Mouse (Mus musculus) kidney, embryonic 14.5 days (tissue): ENCODE results near the gene Stx6. TPM values are rescaled to one million over a fixed set of nuclear protein-coding genes. Genes with fewer than 3 reads are reported as not detected.

Experiments used
- ATAC-seq: fragments of 200-750 bp; cut with Nextera tagmentation; 2 replicates; pipeline ENCODE4 v1.8.0; 2017; ENCODE audit warnings: moderate number of reproducible peaks, mild to moderate bottlenecking, moderate TSS enrichment, moderate library complexity; ENCODE audit not compliant: low FRiP score, low TSS enrichment
- H3K27ac ChIP-seq: fragments of 300-500 bp; sonication (generic); 2 replicates; pipeline ENCODE4 v1.5.1; 2014; ENCODE audit warnings: low read depth, mild to moderate bottlenecking, low read length, moderate library complexity, mixed read lengths
- H3K27me3 ChIP-seq: fragments of 300-500 bp; sonication (generic); 2 replicates; pipeline ENCODE4 v1.6.1; 2014; ENCODE audit warnings: mild to moderate bottlenecking, low read length; ENCODE audit not compliant: control insufficient read depth, insufficient read depth
- H3K36me3 ChIP-seq: fragments of 300-500 bp; sonication (generic); 2 replicates; pipeline ENCODE4 v1.6.1; 2014; ENCODE audit warnings: low read length, mixed read lengths; ENCODE audit not compliant: control insufficient read depth, insufficient read depth
- H3K4me1 ChIP-seq: fragments of 300-500 bp; sonication (generic); 2 replicates; pipeline ENCODE4 v1.6.1; 2014; ENCODE audit warnings: low read length, mixed read lengths; ENCODE audit not compliant: control insufficient read depth, insufficient read depth
- H3K4me2 ChIP-seq: fragments of 300-500 bp; sonication (generic); replicated peaks from 2 replicates; pipeline ENCODE4 v1.6.1; 2014; ENCODE audit warnings: low read depth, mild to moderate bottlenecking, low read length
- H3K4me3 ChIP-seq: fragments of 300-500 bp; sonication (generic); 2 replicates; pipeline ENCODE4 v1.5.1; 2014; ENCODE audit warnings: mild to moderate bottlenecking, low read length
- H3K9ac ChIP-seq: fragments of 300-500 bp; sonication (generic); 2 replicates; pipeline ENCODE4 v1.6.1; 2014; ENCODE audit warnings: low read depth, mild to moderate bottlenecking, low read length, moderate library complexity
- H3K9me3 ChIP-seq: fragments of 300-500 bp; sonication (generic); 2 replicates; pipeline ENCODE4 v1.6.1; 2016; ENCODE audit warnings: low read length; ENCODE audit not compliant: control insufficient read depth
- WGBS: fragments of 180-500 bp; shearing (Covaris S2); extraction: QIAGEN DNeasy Blood & Tissue Kit; methylation state at CpG from one replicate; pipeline ENCODE4 v1.1.7; 2014; 5-methylcytosine and 5-hydroxymethylcytosine counted together
- polyA plus RNA-seq: library from polyadenylated mRNA; unstranded; fragments of >200 nt; fragmentation: Nextera tagmentation; extraction: Ambion mirVana; gene quantifications from 2 replicates; pipeline ENCODE4 v1.2.1, GENCODE M21; 2014

The Stx6 gene
- polyA plus RNA-seq, 1 experiment from 2014 or later, result 86.8 TPM

DNA sequence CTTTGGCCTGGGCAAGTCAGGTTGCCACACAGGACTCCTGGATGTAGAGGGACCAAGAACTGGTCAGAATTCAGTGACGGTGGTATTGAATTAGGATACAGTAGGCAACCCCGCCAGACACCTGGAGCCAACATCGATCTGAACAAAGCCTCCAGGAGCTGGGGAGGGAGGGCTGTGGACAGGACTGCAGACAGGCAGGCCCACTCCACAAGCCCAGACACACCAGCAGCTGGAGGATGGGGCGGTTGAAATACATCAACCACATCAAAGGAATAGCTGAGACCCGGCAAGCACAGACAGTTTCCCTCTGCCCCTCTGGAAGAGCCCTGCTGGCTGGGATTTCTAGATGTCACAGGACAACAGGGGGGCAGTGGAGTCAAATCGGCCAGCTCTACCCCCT lies 58.3 kb downstream of the Stx6 start:
- Histone ChIP-seq H3K9ac (no peak overlapping the region), H3K9me3 (no peaks in the 10 kb centered on the region), H3K4me2 (no peak overlapping the region), H3K27me3 (no peaks in the 10 kb centered on the region), H3K27ac (no peak overlapping the region), H3K36me3 (peaks cover 2% of the 10 kb centered on the region; the same call in 1 of the 2 replicates), H3K4me3 (no peak overlapping the region), H3K4me1 (peaks cover 41% of the 10 kb centered on the region)
- ATAC-seq, result no peak
- 66% methylated on average over 6 of the region's 6 CpGs for WGBS

DNA sequence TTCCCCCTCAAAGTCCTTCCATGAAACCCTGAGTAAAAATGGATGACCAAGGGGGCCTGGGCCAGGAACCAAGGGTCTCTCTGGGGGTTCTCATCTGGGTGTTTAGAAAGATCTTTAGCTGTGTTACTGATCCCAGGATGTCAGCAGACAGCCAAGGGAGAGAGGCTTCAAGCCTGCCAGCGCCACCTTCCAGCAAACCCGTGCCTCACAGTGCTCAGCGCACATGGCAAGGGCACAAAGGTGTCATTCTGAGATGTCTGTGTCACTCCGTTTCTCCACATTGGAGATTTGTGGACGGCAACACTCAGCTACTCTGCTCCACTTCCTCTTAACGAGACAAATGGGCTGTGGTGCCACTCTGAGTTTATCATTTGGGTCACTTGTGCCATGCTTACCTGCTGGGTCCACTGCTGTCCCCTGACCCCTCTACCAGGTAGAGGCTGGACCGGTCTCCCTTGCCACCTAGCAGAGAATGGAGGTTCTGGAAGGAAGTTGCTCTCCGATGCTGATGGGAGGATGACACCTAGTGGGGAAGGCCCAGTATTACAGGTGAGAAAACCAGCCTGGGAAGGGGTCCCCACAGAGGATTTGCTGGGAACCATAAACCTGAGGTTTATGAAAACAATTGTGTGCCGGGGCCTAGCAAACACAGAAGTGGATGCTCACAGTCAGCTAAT lies 59.5 kb downstream of the Stx6 start:
- no peak overlapping the region for H3K4me2 ChIP-seq
- WGBS, result 53% methylated on average over 9 of the region's 9 CpGs
- no peaks in the 10 kb centered on the region for H3K27me3 ChIP-seq
- peaks cover 29% of the 10 kb centered on the region for H3K4me1 ChIP-seq
- no peak overlapping the region for H3K27ac ChIP-seq
- no peaks in the 10 kb centered on the region for H3K9me3 ChIP-seq
- peaks cover 2% of the 10 kb centered on the region; the same call in 1 of the 2 replicates for H3K36me3 ChIP-seq
- no peak overlapping the region for H3K9ac ChIP-seq
- no peak overlapping the region for H3K4me3 ChIP-seq
- ATAC-seq, result no peak

DNA sequence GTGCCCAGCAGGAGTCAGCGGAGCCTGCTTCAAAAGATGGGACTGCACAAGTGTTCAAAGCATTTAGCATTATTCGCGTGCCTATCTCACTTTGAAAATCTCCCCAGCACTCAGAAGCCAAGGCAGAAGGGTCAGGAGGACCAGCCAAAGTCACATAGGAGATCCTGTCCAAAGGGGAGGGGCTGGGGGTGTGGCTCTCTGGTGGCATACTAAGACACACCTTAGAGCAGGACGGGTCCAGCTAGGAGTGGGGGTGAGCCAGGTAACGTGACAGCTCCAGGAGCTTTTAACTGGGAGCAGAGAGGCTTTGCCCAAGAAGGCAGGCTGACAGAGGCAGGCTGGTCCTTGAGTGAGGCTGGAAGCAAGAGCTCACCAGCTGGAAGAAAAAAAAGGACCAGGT lies 60.4 kb downstream of the Stx6 start:
- peaks cover 22% of the 10 kb centered on the region for H3K4me1 ChIP-seq

DNA sequence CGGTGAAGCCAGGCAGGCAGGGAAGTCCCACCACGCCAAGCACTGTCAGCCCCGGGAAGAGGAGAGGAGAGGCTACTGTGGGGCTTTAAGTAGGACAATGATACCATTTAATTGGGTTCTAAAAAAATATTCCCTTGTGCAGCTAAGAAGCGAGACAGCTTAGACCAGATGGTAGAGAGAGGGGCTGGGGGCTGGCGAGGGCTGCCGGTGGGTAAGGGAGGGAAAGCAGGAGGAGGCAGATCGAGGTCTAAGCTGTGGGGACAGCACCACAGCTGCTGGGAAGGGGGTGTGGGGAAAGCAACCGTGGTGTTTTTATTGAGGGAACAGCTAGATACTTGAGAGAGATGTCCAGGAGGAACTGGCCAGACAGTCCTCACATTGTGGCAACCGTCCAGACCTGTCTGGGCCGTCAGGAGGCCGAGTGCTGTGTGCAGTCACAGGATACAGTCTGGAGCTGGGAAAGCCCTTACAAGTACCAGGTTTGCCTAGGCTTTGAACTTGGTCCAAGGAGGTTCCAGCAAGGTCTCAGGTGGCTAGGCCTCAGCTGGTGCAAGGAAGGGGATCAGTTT lies 63.7 kb downstream of the Stx6 start:
- H3K4me3 ChIP-seq, result no peak overlapping the region
- ATAC-seq, result no peak
- H3K9me3 ChIP-seq, result no peaks in the 10 kb centered on the region
- WGBS, result 68% methylated on average over 11 of the region's 11 CpGs
- no peak overlapping the region; the same call in 1 of the 2 replicates for H3K9ac ChIP-seq
- H3K36me3 ChIP-seq, result peaks cover 4% of the 10 kb centered on the region; the same call in 1 of the 2 replicates
- H3K27ac ChIP-seq, result no peak overlapping the region
- H3K4me1 ChIP-seq, result peaks cover 8% of the 10 kb centered on the region
- H3K4me2 ChIP-seq, result no peak overlapping the region
- no peaks in the 10 kb centered on the region for H3K27me3 ChIP-seq

More for the DNA sequence above, 60.4 kb downstream of the Stx6 start:
- Histone ChIP-seq H3K9me3 (no peaks in the 10 kb centered on the region), H3K27ac (no peak overlapping the region), H3K4me3 (no peak overlapping the region), H3K9ac (no peak overlapping the region), H3K4me2 (no peak overlapping the region), H3K27me3 (no peaks in the 10 kb centered on the region), H3K36me3 (peaks cover 2% of the 10 kb centered on the region; the same call in 1 of the 2 replicates)
- 85% methylated on average over 5 of the region's 5 CpGs for WGBS
- no peak for ATAC-seq

DNA sequence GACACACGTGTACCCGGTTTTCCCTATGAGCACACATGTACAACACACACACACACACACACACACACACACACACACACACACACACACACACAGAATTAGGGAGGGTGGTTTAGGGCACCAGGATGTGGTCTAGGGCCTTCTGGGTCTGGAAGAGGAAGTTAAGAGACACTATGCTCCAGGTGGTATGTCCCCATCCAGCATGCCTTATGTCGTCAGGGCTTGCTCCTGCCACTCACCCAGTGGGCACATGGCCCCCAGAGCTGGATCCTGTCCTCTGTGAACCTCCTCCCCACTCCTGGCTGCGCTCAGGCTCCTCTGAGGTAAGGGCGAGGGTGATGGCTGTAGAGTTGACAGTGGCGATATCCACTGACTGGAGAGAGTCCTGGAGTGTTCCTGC lies 64.5 kb downstream of the Stx6 start:
- WGBS, result 95% methylated on average over 6 of the region's 6 CpGs
- H3K9me3 ChIP-seq, result no peaks in the 10 kb centered on the region
- H3K36me3 ChIP-seq, result peaks cover 4% of the 10 kb centered on the region; the same call in 1 of the 2 replicates
- no peak overlapping the region for H3K9ac ChIP-seq
- no peak overlapping the region for H3K4me3 ChIP-seq
- H3K27ac ChIP-seq, result no peak overlapping the region
- peaks cover 8% of the 10 kb centered on the region for H3K4me1 ChIP-seq
- ATAC-seq, result no peak
- H3K4me2 ChIP-seq, result no peak overlapping the region
- no peaks in the 10 kb centered on the region for H3K27me3 ChIP-seq

DNA sequence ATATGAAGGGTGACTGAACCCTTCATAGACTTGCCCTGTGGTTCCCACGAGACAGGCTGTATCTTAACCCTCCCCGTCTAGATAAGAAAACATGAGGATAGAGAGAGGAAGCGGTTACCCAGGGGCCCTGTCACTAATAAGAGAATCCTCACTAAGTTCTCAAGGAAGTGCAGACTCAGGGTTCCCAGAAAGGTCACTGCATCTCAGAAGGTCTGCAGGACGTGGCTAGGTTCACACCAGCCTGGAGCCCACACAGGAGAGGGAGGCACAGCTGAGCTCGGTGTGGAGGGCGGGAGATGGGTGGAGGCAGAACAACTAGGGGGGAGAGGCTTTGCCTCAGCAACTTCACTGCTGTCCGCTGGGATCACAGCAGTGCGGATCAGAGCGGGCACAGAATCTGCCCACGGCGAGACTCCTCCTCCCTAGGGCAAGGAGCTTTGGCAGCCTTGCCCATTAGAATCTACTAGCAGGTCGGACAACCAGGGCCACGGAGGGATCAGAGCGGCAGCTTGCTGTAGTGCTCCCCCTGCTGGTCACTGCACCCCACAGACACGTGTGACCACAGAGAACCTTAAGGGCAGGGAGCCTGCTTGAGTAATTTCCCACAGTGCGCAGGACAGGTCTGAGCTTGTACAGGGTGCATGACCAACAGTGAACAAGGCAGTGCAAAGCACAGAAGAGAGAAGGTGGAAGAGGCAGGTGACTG lies 65.5 kb downstream of the Stx6 start:
- ATAC-seq, result peak; percentile 78
- WGBS, result 29% methylated on average over 16 of the region's 16 CpGs
- Histone ChIP-seq H3K36me3 (peaks cover 4% of the 10 kb centered on the region; the same call in 1 of the 2 replicates), H3K9me3 (no peaks in the 10 kb centered on the region), H3K9ac (no peak overlapping the region), H3K4me3 (0 out of 2 replicates have a peak overlapping the region, but pooled peaks have one; percentile 6), H3K27me3 (no peaks in the 10 kb centered on the region), H3K4me2 (no peak overlapping the region; the same call in 1 of the 2 replicates), H3K27ac (no peak overlapping the region), H3K4me1 (peaks cover 8% of the 10 kb centered on the region)

DNA sequence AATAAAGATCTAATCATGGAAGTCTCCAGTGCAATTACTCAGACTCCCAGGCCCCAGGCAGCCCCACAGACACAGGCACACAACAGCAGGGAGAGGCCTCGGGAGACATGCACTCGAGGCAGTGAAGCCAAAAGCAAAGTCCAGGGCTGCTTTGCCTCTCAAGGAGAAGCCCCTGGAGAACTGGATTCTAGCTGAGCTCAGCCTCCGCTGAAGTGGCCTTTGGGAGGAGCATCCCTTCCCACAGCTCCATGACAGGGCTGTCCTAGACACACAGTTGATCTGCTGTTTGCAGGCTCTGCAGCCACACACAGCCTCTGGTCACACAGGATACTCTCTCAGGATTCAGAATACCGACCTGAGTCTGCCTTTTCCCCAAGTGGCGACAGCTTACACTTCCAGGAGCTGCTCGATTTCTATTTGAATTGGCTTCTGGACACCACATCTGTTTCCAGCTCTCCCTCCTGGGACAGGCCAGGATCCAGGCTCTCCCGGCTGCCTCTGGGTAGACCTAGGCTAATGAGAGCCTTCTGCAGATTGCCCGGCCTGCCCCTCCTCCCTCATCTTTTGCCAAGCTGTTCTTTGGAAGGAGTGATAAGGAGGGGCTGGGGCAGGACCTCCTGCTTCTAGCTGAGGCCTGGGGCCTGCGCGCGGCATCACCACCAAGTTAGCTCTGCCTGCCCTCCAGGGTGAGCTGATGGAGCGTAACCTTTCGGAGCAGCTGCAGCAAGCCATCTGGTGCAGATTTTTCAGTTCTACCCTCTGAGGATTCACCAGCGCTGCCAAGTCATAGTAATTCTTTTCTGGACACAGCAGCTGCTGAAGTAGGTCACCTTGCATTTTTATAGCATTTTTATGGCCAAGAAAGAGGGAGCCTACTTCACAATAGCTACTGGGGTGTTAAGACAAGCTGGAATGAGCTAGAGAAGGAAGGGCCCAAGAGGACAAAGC lies 71.2 kb downstream of the Stx6 start:
- peak; percentile 50; the same call in 1 of the 2 replicates for ATAC-seq
- peaks cover 2% of the 10 kb centered on the region; the same call in 1 of the 2 replicates for H3K36me3 ChIP-seq
- H3K4me3 ChIP-seq, result no peak overlapping the region
- no peaks in the 10 kb centered on the region for H3K27me3 ChIP-seq
- H3K9ac ChIP-seq, result no peak overlapping the region
- H3K4me2 ChIP-seq, result no peak overlapping the region
- WGBS, result 19% methylated on average over 14 of the region's 14 CpGs
- H3K9me3 ChIP-seq, result no peaks in the 10 kb centered on the region
- peaks cover 39% of the 10 kb centered on the region for H3K4me1 ChIP-seq
- peak overlapping the region; percentile 77; the same call in 1 of the 2 replicates for H3K27ac ChIP-seq

DNA sequence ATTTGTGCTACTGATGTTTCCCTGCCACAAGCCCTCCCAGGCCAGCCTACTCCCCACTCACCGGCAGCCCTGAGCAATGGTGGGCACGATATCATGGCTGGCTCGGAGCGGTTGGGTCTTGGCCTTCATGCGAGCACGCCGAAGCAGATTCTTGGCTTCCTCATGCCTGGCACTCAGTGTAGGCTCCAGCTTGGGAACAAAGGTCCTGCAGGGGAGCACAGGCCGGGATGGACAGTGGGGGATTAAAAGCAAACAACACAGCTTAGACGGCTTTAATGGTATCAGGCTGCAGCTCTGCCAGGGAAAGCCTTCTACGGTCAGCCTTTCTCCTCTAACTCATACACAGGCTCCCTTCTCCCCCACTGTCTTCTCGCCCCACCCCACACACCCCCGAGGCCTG lies 73.9 kb downstream of the Stx6 start:
- H3K4me1 ChIP-seq, result peaks cover 49% of the 10 kb centered on the region
- H3K36me3 ChIP-seq, result no peaks in the 10 kb centered on the region
- H3K27ac ChIP-seq, result peak overlapping the region; percentile 86
- H3K9ac ChIP-seq, result no peak overlapping the region
- no peak overlapping the region for H3K4me2 ChIP-seq
- 60% methylated on average over 12 of the region's 12 CpGs for WGBS
- H3K4me3 ChIP-seq, result no peak overlapping the region
- no peak for ATAC-seq
- no peaks in the 10 kb centered on the region for H3K27me3 ChIP-seq
- no peaks in the 10 kb centered on the region for H3K9me3 ChIP-seq
